In the genomic region with DNA sequence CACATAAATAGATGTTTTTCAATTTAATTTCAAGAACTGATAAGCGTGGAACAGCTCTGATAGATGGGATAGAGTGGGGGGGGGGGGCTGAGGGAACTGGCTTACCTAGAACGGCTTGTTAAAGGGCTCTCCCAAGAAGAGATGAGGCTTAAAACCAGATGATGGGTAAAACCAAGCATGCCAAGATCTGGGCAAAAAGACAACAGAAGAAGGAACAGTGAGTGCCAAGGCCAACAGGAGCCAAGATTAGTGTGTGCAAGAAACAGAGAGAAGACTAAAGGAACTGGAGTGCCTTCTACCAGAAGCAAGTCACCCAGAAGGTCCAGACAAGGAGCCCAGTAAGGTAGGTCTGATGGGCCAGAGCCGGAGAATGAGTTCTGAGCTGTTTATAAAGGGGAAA, we compare ENCODE assay signal across 22 mouse cellular contexts. TPM values are rescaled to one million over a fixed set of nuclear protein-coding genes. Genes with fewer than 3 reads are reported as not detected.
"Had no signal": no experiment of that assay in that cellular context is flagged by ENCODE, and none has a peak within 500 bp of the region (broad histone marks: within the 10 kb centered on the region; RNA-seq: fewer than 3 reads in every experiment).

A gene (plus strand): TSS at position 301 of the 400 bp plus-strand sequence.

- H3K4me2 ChIP-seq: lung, embryonic 14.5 days; midbrain, embryonic 13.5 days; midbrain, embryonic 15.5 days; neural tube, embryonic 13.5 days; neural tube, embryonic 15.5 days; stomach, embryonic 15.5 days had no signal

- H3K27me3 ChIP-seq: midbrain, embryonic 13.5 days; midbrain, embryonic 15.5 days; neural tube, embryonic 13.5 days; neural tube, embryonic 15.5 days; stomach, embryonic 15.5 days had no signal

- H3K4me3 ChIP-seq: midbrain, embryonic 10.5 days; midbrain, embryonic 13.5 days; midbrain, embryonic 15.5 days; myocyte; neural tube, embryonic 13.5 days; neural tube, embryonic 15.5 days; stomach, embryonic 15.5 days had no signal

- H3K27ac ChIP-seq: liver, embryonic 14.5 days; midbrain, embryonic 10.5 days; midbrain, embryonic 13.5 days; midbrain, embryonic 15.5 days; neural tube, embryonic 13.5 days; neural tube, embryonic 15.5 days; stomach, embryonic 15.5 days; stomach, postnatal 0 days had no signal

- H3K4me1 ChIP-seq: midbrain, embryonic 10.5 days; midbrain, embryonic 13.5 days; midbrain, embryonic 15.5 days; neural tube, embryonic 13.5 days; neural tube, embryonic 15.5 days; stomach, embryonic 15.5 days had no signal

- DNase-seq: lung, adult 18-20 months; lung, embryonic 14.5 days; lung, postnatal 10 days; lung, postnatal 4 days; retina, postnatal 1 day; right cerebral cortex, adult 18-20 months; right cerebral cortex, postnatal 25 days; right cerebral cortex, postnatal 4 days; thymus, adult 18-20 months; thymus, postnatal 25 days had no signal

- H3K9ac ChIP-seq: liver, embryonic 14.5 days; lung, embryonic 14.5 days; midbrain, embryonic 13.5 days; midbrain, embryonic 15.5 days; neural tube, embryonic 13.5 days; neural tube, embryonic 15.5 days; stomach, embryonic 15.5 days had no signal

- H3K36me3 ChIP-seq: midbrain, embryonic 10.5 days; midbrain, embryonic 13.5 days; midbrain, embryonic 15.5 days; neural tube, embryonic 13.5 days; neural tube, embryonic 15.5 days; stomach, embryonic 15.5 days had no signal

- H3K9me3 ChIP-seq: midbrain, embryonic 10.5 days; midbrain, embryonic 13.5 days; midbrain, embryonic 15.5 days; neural tube, embryonic 13.5 days; neural tube, embryonic 15.5 days; stomach, embryonic 15.5 days had no signal

- ATAC-seq: midbrain, embryonic 13.5 days; midbrain, embryonic 15.5 days had no signal

RNA-seq across cellular contexts. Expression of the gene that starts here (rescaled TPM):
- total RNA-seq: megakaryocyte-erythroid progenitor cell, adult 5-6 weeks had no signal
- polyA plus RNA-seq: lung, embryonic 14.5 days; midbrain, embryonic 13.5 days; myocyte; neural tube, embryonic 11.5 days; neural tube, embryonic 13.5 days; spleen, adult 2 months had no signal
